Mouse (Mus musculus): ENCODE results near the gene Timm8a2.

Gene Timm8a2

DNA sequence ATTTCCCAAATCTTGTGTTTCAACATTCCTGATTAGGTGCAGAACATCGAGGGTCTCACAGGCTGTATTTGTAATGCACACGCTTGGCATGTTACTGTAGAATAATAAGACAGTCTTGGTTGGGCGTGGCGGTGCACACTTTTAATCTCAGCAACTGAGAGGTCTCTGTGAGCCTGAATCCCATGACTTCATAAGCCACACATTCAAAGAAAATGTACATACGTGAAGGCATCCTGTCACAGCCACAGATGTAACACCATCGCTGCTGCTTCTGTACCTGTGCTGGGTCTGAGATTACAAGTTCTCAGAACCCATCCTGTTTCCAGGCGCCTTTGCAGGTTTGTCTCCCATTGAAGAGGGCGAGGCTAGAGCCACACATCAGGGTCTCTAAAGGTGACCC lies 22.7 kb upstream of the Timm8a2 start:
- DNase-seq (ENCODE audit: low spot score in 2 of 2): no peak

- no peak for DNase-seq (ENCODE audit: low spot score in 2 of 2)
These were observed 22.3 kb upstream of the Timm8a2 start for GRCm38 (mm10) chr14:122012193-122012592.

DNA sequence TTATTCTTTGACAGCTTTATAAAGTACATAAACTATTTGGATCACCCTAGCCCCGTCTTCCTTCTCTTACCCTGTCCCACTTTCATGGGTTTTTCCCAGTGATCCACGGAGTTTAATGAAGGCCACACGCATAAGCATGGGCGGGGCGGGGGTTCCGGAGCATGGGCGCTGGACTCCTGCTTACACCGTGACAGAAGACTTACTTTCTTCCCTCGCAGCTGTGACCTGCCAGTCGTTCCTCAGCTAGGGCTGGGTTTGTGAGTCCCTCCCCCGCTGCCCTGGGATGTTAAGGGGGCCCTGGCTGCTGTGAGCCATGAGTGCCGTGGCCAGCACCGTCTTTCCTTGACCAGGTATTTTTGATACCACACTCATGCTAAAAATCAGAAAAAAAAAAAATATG lies 21.7 kb upstream of the Timm8a2 start:
- DNase-seq (ENCODE audit: low spot score in 2 of 2): no peak

GRCm38 (mm10) chr14:122013417-122013951 lies 21.0 kb upstream of the Timm8a2 start:
- no peak for DNase-seq (ENCODE audit: low spot score in 2 of 2)

GRCm38 (mm10) chr14:122017958-122018357 lies 16.5 kb upstream of the Timm8a2 start:
- no peak for DNase-seq (ENCODE audit: low spot score in 2 of 2)

GRCm38 (mm10) chr14:122019389-122019788 lies 15.1 kb upstream of the Timm8a2 start:
- no peak for DNase-seq (ENCODE audit: low spot score in 2 of 2)

DNA sequence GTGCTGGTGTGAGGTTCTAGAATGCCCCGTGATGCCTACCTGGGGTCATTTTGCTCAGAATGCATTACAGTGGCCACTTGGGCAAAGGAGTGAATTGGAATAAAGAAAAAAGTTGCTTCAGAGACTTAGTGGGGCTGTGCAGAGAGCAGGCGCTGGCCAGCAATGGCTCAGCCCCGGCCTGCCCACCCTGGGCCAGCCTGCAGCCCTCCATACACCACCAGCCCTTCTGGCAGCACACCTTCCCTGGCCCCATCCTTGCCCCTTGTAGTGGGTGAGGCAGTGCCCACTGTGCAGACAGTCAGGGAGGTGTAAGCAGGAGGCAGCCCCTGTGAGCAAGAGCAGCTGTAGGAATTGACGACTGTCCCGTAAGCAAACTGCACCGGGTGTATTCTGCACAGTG lies 13.9 kb upstream of the Timm8a2 start:
- DNase-seq (ENCODE audit: low spot score in 2 of 2): no peak

GRCm38 (mm10) chr14:122023054-122023453 lies 11.4 kb upstream of the Timm8a2 start:
- DNase-seq (ENCODE audit: low spot score in 2 of 2): no peak

DNA sequence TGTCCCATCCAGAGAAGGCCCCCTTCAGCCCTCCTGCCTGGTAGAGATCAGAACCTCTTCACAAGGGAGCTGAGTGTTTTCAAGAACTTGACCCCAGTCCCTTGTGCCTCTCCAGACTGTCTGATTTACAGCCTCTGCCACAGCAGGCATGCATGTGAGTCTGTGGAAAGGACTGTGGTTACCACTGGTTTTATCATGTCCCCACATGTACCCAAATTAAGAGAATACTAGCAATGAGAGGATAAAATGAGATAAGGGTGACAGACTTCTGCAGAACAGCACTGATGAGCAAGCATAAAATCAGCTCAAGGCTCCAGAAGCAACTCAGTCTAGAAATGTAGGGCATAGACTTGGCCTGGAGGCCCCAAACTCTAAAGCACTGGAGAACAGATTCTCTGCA lies 10.5 kb upstream of the Timm8a2 start:
- no peak for DNase-seq (ENCODE audit: low spot score in 2 of 2)

GRCm38 (mm10) chr14:122028926-122029745 lies 5.3 kb upstream of the Timm8a2 start:
- no peak for DNase-seq (ENCODE audit: low spot score in 2 of 2)

DNA sequence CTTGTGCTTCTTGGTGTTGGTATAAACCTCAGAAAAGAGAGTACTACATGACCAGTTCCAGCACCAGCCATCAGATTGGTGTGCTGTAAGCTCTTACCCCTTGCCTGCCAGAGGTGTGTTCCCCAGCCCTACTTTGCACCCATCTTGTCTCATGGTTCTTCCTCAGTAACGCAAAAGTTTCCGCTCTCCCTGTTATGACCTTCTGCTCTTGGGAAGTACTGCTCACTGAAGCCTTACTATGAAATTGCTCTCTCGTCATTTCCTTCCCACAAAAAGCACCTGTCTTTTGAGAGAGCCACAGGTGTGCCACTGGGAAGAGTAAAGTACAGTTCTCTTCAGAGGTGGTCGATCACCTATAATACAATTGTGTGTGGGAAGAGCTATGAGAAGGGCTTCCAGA lies 4.6 kb upstream of the Timm8a2 start:
- DNase-seq (ENCODE audit: low spot score in 2 of 2): no peak

DNA sequence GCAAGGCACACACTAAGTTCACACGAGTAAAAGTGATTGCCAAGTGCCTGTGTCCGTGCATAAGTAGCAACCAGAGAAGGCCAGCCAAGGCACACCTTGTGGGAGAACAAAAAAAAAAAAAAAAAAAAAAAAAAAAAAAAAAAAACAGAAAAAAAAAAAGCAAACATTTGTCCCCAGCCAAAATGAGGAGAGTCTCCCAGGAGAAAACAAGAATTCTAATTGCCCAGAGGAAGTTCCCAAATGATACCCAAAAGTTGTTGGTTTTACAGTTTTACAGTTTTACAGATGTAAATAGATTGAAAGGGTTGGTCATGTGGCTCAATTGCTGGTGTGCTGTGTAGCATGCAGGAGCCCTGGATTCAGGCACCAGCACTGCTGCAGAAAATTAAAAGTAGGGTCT lies 2.4 kb upstream of the Timm8a2 start:
- DNase-seq (ENCODE audit: low spot score in 2 of 2): no peak

GRCm38 (mm10) chr14:122035181-122035580 lies 707 bp downstream of the Timm8a2 start:
- no peak for DNase-seq (ENCODE audit: low spot score in 2 of 2)

DNA sequence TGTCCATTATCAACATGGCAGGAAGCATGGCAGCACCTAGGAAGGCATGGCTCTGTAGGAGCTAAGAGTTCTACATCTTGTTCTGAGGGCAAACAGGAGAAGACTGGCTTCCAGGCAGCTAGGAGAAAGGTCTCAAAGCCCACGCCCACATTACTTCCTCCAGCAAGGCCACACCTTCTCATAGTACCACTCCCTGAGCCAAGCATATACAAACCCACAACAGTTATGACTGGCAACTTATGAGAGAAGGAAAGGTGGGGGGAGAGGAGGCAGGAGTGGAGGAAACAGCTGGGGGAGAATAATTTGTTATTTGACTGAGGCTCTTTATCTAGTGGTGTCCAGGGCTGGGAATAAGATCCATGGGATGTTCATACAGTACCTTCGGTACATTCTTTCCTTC lies 1.4 kb downstream of the Timm8a2 start:
- no peak for DNase-seq (ENCODE audit: low spot score in 2 of 2)

DNA sequence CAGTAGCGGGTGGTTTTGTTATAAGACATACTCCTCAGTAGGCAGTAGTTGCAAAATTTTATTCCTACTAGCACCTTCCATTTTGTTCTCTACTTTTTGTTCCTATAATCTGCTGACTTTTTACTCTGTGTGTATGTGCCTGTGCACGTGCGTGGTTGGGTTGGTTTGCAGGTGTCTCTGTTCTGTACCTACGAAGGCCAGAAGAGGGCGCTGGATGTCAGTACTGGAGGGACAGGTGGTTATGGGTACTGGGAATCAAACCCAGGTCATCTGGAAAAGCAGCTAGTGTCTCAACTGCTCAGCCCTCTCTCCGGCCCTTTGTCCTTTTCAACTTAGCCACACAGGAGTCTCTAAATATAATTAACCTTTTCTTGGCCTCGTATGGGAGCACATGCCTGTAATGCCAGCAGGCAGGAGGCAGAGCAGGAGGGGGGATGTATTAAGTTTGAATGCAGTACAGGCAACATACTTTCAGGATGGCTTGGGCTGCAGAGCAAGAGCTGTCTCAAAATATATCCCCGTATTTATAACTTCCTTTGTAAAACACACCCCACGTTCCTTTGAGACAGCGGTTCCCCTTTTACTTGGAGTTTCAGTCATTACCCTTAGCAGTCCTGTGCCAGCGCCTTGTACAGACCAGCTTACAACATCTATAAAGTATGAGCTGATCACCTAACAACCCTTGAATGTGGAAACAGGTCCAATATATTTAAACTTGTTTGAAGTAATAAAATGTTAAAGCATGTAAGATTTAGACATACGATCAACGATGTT lies 4.6 kb downstream of the Timm8a2 start:
- DNase-seq (ENCODE audit: low spot score in 2 of 2): no peak

GRCm38 (mm10) chr14:122041413-122041825 lies 6.9 kb downstream of the Timm8a2 start:
- no peak for DNase-seq (ENCODE audit: low spot score in 2 of 2)

DNA sequence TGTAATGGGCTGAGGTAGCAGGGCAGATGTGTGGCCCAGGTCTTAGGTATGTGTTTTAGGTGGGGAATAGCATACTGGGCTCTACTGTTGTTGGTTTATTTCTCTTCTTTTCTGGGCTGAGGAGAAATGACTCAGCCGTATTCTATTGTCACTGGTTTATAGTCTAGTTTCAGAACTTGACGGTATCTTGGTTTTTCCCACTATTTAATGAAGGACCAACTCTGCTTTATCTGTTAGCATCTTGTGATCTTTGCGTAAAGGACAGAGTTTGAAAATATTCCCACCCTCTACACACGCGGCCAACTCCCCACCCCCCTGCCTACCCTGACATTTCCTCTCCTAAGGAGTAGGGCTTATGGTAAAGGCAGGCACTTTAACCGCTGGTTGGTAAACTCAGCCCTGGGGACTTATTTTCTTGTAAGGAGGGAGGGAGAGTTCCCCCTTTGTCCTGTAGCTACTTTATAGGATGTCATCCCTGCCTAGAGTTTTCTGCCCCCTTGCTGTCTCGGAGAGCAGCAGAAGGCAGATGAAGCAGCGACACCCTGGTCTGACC lies 7.7 kb downstream of the Timm8a2 start:
- DNase-seq (ENCODE audit: low spot score in 2 of 2): no peak

GRCm38 (mm10) chr14:122047784-122048183 lies 13.3 kb downstream of the Timm8a2 start:
- DNase-seq (ENCODE audit: low spot score in 2 of 2): no peak

- no peak for DNase-seq (ENCODE audit: low spot score in 2 of 2)
These were observed 14.3 kb downstream of the Timm8a2 start for GRCm38 (mm10) chr14:122048816-122049215.

- DNase-seq (ENCODE audit: low spot score in 2 of 2): no peak
These were observed 18.6 kb downstream of the Timm8a2 start for GRCm38 (mm10) chr14:122052896-122053635.

- DNase-seq (ENCODE audit: low spot score in 2 of 2): no peak
These were observed 22.4 kb downstream of the Timm8a2 start for GRCm38 (mm10) chr14:122056871-122057270.

DNA sequence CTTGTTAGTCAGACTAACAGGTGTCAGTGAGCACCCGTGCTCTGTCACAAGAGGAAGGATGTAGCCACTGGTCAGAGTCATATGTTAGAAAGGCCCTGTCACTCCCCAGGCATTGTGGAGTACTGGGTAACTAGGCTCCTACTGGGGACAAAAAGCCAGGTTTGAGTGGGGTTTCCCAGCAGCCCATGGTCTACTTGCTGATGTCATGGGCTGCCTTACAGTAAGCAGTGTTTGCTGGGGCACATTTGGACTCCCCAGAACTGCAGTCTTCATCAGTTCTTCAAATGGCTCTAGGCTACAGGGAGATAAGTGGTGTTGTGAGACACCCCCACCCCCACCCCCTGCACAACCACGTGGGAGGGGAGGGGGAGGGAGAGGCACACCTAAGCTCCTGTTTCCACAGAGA lies 23.5 kb downstream of the Timm8a2 start:
- no peak for DNase-seq (ENCODE audit: low spot score in 2 of 2)
